Mouse (Mus musculus): Measurements from ENCODE around the gene Pgbd1. TPM values are rescaled to one million over a fixed set of nuclear protein-coding genes. Genes with fewer than 3 reads are reported as not detected.
A peak's percentile ranks its signal among the peaks of the same experiment; 100 is the strongest.

Pgbd1 gene
- polyA plus RNA-seq, 2 experiments: 2.4 to 3.1 TPM

GRCm38 (mm10) chr13:21415750-21416149 lies 25.1 kb downstream of the Pgbd1 start:
- no peak overlapping the region for H3K4me3 ChIP-seq (replicated peaks; ENCODE audit: low read length)
- TF ChIP-seq POLR2A (IDR thresholded peaks at IDR 0.05; ENCODE audit: borderline replicate concordance, extremely low read depth, insufficient read depth, insufficient read length): no peak
- no peak overlapping the region for H3K4me2 ChIP-seq (replicated peaks; ENCODE audit: low read depth, low read length, severe bottlenecking)
- no peaks in the 10 kb centered on the region for H3K9me3 ChIP-seq (ENCODE audit: control insufficient read depth, low read length)
- no peaks in the 10 kb centered on the region for H3K4me1 ChIP-seq (ENCODE audit: control insufficient read depth, insufficient read depth, low read length)
- no peak for ATAC-seq (ENCODE audit: low FRiP score, low read depth)
- no peaks in the 10 kb centered on the region for H3K27me3 ChIP-seq (ENCODE audit: control insufficient read depth, insufficient read depth, low read length)
- no peak for DNase-seq (ENCODE audit: low spot score)
- H3K36me3 ChIP-seq (ENCODE audit: control insufficient read depth, insufficient read depth, low read length): no peaks in the 10 kb centered on the region
- H3K9ac ChIP-seq (ENCODE audit: low read depth, low read length, severe bottlenecking): no peak overlapping the region
- 81% methylated on average over 2 of the region's 2 CpGs for WGBS
- H3K27ac ChIP-seq (replicated peaks; ENCODE audit: low read depth, low read length): no peak overlapping the region

GRCm38 (mm10) chr13:21415266-21415665 lies 25.6 kb downstream of the Pgbd1 start:
- no peak for ATAC-seq (ENCODE audit: low FRiP score, low read depth)
- Histone ChIP-seq H3K27ac (replicated peaks; ENCODE audit: low read depth, low read length) (no peak overlapping the region), H3K27me3 (ENCODE audit: control insufficient read depth, insufficient read depth, low read length) (no peaks in the 10 kb centered on the region), H3K36me3 (ENCODE audit: control insufficient read depth, insufficient read depth, low read length) (no peaks in the 10 kb centered on the region), H3K4me1 (ENCODE audit: control insufficient read depth, insufficient read depth, low read length) (no peaks in the 10 kb centered on the region), H3K4me3 (replicated peaks; ENCODE audit: low read length) (no peak overlapping the region), H3K9me3 (ENCODE audit: control insufficient read depth, low read length) (no peaks in the 10 kb centered on the region), H3K4me2 (replicated peaks; ENCODE audit: low read depth, low read length, severe bottlenecking) (no peak overlapping the region), H3K9ac (ENCODE audit: low read depth, low read length, severe bottlenecking) (no peak overlapping the region)
- WGBS: 81% methylated on average over 4 of the region's 4 CpGs
- DNase-seq (ENCODE audit: low spot score): no peak
- TF ChIP-seq POLR2A (IDR thresholded peaks at IDR 0.05; ENCODE audit: borderline replicate concordance, extremely low read depth, insufficient read depth, insufficient read length): no peak

- TF ChIP-seq POLR2A (IDR thresholded peaks at IDR 0.05; ENCODE audit: borderline replicate concordance, extremely low read depth, insufficient read depth, insufficient read length): no peak
- Histone ChIP-seq H3K27me3 (ENCODE audit: control insufficient read depth, insufficient read depth, low read length) (no peaks in the 10 kb centered on the region), H3K4me3 (replicated peaks; ENCODE audit: low read length) (no peak overlapping the region), H3K9me3 (ENCODE audit: control insufficient read depth, low read length) (no peaks in the 10 kb centered on the region), H3K9ac (ENCODE audit: low read depth, low read length, severe bottlenecking) (no peak overlapping the region), H3K36me3 (ENCODE audit: control insufficient read depth, insufficient read depth, low read length) (no peaks in the 10 kb centered on the region), H3K4me1 (ENCODE audit: control insufficient read depth, insufficient read depth, low read length) (no peaks in the 10 kb centered on the region), H3K27ac (replicated peaks; ENCODE audit: low read depth, low read length) (no peak overlapping the region), H3K4me2 (replicated peaks; ENCODE audit: low read depth, low read length, severe bottlenecking) (no peak overlapping the region)
- ATAC-seq (ENCODE audit: low FRiP score, low read depth) (no peak), DNase-seq (ENCODE audit: low spot score) (no peak)
- 74% methylated on average over 14 of the region's 15 CpGs for WGBS
These were observed 26.3 kb downstream of the Pgbd1 start for GRCm38 (mm10) chr13:21414231-21415212.

GRCm38 (mm10) chr13:21408805-21409459 lies 31.9 kb downstream of the Pgbd1 start:
- H3K4me3 ChIP-seq (replicated peaks; ENCODE audit: low read length): peak overlapping the region; percentile 47
- no peaks in the 10 kb centered on the region for H3K36me3 ChIP-seq (ENCODE audit: control insufficient read depth, insufficient read depth, low read length)
- ATAC-seq (ENCODE audit: low FRiP score, low read depth) (no peak), DNase-seq (ENCODE audit: low spot score) (no peak)
- no peak for TF ChIP-seq POLR2A (IDR thresholded peaks at IDR 0.05; ENCODE audit: borderline replicate concordance, extremely low read depth, insufficient read depth, insufficient read length)
- WGBS: 47% methylated on average over 11 of the region's 11 CpGs
- H3K9me3 ChIP-seq (ENCODE audit: control insufficient read depth, low read length): no peaks in the 10 kb centered on the region
- H3K27me3 ChIP-seq (ENCODE audit: control insufficient read depth, insufficient read depth, low read length): no peaks in the 10 kb centered on the region
- peak overlapping the region; percentile 65 for H3K9ac ChIP-seq (ENCODE audit: low read depth, low read length, severe bottlenecking)
- no peaks in the 10 kb centered on the region for H3K4me1 ChIP-seq (ENCODE audit: control insufficient read depth, insufficient read depth, low read length)
- H3K4me2 ChIP-seq (replicated peaks; ENCODE audit: low read depth, low read length, severe bottlenecking): peak overlapping the region; percentile 77
- H3K27ac ChIP-seq (replicated peaks; ENCODE audit: low read depth, low read length): peak overlapping the region; percentile 79

GRCm38 (mm10) chr13:21407969-21408804 lies 32.7 kb downstream of the Pgbd1 start:
- H3K27ac ChIP-seq (replicated peaks; ENCODE audit: low read depth, low read length): peak overlapping the region; percentile 79
- peak; percentile 96 for ATAC-seq (ENCODE audit: low FRiP score, low read depth)
- H3K36me3 ChIP-seq (ENCODE audit: control insufficient read depth, insufficient read depth, low read length): no peaks in the 10 kb centered on the region
- H3K9ac ChIP-seq (ENCODE audit: low read depth, low read length, severe bottlenecking): peak overlapping the region; percentile 65
- H3K4me1 ChIP-seq (ENCODE audit: control insufficient read depth, insufficient read depth, low read length): no peaks in the 10 kb centered on the region
- peak overlapping the region; percentile 47 for H3K4me3 ChIP-seq (replicated peaks; ENCODE audit: low read length)
- TF ChIP-seq POLR2A (IDR thresholded peaks at IDR 0.05; ENCODE audit: borderline replicate concordance, extremely low read depth, insufficient read depth, insufficient read length): no peak
- DNase-seq (ENCODE audit: low spot score): peak; percentile 93
- H3K27me3 ChIP-seq (ENCODE audit: control insufficient read depth, insufficient read depth, low read length): no peaks in the 10 kb centered on the region
- no peaks in the 10 kb centered on the region for H3K9me3 ChIP-seq (ENCODE audit: control insufficient read depth, low read length)
- peak overlapping the region; percentile 77 for H3K4me2 ChIP-seq (replicated peaks; ENCODE audit: low read depth, low read length, severe bottlenecking)
- WGBS: 4% methylated on average over 27 of the region's 27 CpGs

Data from limb, embryonic 14.5 days (tissue).